Mouse (Mus musculus): ENCODE data around the gene Zcrb1. TPM values are rescaled to one million over a fixed set of nuclear protein-coding genes. Genes with fewer than 3 reads are reported as not detected.

Zcrb1 gene
- polyA plus RNA-seq, 1 experiment from 2014 or later, result 118 TPM

DNA sequence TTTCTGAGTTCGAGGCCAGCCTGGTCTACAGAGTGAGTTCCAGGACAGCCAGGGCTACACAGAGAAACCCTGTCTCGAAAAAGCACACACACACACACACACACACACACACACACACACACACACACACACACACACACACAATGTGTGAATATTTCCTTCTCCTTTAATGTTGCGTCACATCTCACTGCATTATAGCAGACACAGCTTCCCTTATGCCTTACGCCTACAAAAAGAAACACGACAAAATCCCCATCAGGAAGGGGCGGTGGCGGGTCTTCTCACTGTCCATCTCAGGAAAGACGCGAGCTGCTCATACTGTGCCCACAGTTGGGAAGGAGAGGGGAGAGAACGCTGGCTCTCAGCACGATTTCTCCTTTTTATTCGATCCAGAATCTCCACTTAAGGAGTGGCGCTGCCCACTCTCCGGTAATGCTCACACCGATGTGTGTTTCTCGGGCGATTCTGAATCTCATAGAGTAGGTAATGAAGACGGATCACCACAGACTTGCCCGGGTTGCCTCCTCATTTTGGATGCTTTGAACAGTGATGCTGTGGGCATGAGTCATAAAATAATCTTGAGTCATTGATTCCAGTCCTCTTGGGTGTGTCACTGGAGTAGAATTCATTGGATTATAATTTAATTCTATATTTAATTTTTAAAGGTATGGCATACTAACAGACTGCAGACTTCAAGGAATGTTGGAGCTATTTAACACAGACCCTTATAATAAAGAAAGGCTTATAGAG is 39.6 kb downstream of the Zcrb1 start:
- no peak for TF ChIP-seq CTCF (IDR thresholded peaks at IDR 0.05)
- no peak for TF ChIP-seq EP300 (IDR thresholded peaks at IDR 0.05)
- H3K9me3 ChIP-seq (ENCODE audit: low read length), result no peaks in the 10 kb centered on the region
- no peak overlapping the region for H3K9ac ChIP-seq (replicated peaks; ENCODE audit: low read depth)
- no peaks in the 10 kb centered on the region for H3K4me1 ChIP-seq (ENCODE audit: insufficient read depth, low read depth, low read length)
- H3K36me3 ChIP-seq (ENCODE audit: insufficient read depth, low read length), result no peaks in the 10 kb centered on the region
- H3K27me3 ChIP-seq (replicated peaks; ENCODE audit: insufficient read depth, low read length), result no peaks in the 10 kb centered on the region
- ATAC-seq, result no peak
- H3K27ac ChIP-seq (ENCODE audit: low read length), result no peak overlapping the region
- H3K4me3 ChIP-seq (ENCODE audit: low read depth, low read length), result no peak overlapping the region
- DNase-seq (ENCODE audit: low spot score), result no peak
- 85% methylated on average over 19 of the region's 19 CpGs for WGBS
- no peak overlapping the region for H3K4me2 ChIP-seq (replicated peaks; ENCODE audit: low read depth, low read length)

DNA sequence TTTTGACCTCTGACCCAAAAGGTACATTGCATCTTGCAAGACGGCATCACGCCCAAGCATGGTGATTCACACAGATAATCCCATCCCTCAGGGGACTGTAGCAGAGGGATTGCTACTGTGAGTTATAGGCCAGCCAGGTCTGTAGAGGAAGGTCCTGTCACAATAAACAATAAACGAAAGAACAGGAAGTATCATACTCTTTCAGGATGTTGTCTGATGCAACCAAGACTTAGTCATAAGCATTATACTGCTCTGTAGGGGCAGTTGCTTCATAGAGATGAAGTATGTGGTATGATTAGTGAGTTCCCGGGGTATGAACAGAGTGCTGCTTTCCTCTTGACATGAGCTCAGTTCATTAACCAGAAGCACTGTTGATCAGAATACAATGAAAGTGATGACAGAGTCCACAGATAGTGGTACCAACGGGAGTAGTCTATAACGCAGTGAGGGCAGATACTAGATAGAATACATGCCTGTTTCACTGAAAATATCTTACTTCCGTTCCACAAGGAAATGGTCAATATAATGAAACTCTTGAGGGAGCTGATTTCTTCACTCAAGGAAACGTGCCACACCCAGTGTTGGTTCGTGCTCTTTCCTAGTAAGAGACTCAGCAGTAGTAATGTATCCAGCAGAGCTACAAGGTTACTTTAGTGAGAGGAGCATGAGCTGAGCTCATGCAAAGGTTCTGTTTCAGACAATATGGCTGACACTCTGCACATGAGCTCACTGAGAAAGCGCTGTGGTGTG is 57.3 kb downstream of the Zcrb1 start:
- Histone ChIP-seq H3K9me3 (ENCODE audit: low read length) (no peaks in the 10 kb centered on the region), H3K4me2 (replicated peaks; ENCODE audit: low read depth, low read length) (no peak overlapping the region), H3K27ac (ENCODE audit: low read length) (no peak overlapping the region), H3K9ac (replicated peaks; ENCODE audit: low read depth) (no peak overlapping the region), H3K36me3 (ENCODE audit: insufficient read depth, low read length) (no peaks in the 10 kb centered on the region), H3K4me3 (ENCODE audit: low read depth, low read length) (no peak overlapping the region), H3K4me1 (ENCODE audit: insufficient read depth, low read depth, low read length) (no peaks in the 10 kb centered on the region), H3K27me3 (replicated peaks; ENCODE audit: insufficient read depth, low read length) (no peaks in the 10 kb centered on the region)
- WGBS, result 66% methylated on average over 10 of the region's 10 CpGs
- peak; percentile 56 for DNase-seq (ENCODE audit: low spot score)
- no peak for ATAC-seq
- TF ChIP-seq CTCF (IDR thresholded peaks at IDR 0.05) (no peak), EP300 (IDR thresholded peaks at IDR 0.05) (peak; percentile 36; the same call in 1 of the 2 replicates)

DNA sequence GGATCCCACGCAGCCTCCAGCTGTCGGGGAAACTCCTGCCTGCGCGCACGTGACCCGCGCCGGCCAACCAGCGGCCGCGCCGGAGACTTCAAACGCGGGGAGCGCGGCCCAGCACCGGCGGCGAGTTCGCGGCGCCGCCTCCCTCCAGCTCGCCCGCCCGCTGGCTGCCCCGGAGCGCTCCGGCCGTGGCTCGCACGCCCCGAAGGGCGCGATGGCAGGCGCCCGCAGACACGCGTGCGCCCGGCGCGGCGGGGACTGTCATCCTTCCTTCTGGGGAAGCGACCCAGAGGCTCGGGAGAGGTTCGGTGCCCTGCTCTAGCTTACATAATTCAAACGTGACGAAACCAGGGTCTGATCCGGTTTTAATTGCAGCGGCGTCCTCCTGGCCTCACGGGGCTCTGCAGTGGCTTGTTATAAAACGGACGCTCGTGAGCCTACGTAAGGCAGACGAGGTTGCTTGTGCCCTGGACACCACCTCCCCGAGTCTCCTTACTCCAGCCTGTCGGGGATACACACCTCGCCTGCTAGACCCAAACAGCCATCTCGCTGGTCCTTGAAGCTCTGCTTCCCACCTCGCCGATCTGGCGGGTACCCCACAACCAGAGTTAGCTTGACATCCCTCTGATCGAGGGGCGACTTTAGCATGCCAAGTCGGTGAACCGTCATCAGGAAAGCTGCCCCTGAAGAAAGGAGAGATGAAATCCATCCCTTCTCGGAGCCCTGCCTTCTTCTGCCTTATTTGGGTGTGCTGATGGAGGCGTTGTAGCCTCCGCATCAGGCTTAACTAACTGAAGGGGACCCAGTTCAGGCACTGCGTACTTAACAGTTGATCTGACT is 61.0 kb downstream of the Zcrb1 start, which contains the start of gene Yaf2:
Gene Yaf2 (minus strand): TSS at position 11 of the 837 bp plus-strand sequence.
- Histone ChIP-seq H3K4me3 (ENCODE audit: low read depth, low read length) (peak within 1 kb of the TSS; percentile 91), H3K9ac (replicated peaks; ENCODE audit: low read depth) (peak within 1 kb of the TSS; percentile 73), H3K4me1 (ENCODE audit: insufficient read depth, low read depth, low read length) (no peaks in the 10 kb centered on the region), H3K36me3 (ENCODE audit: insufficient read depth, low read length) (no peaks in the 10 kb centered on the region), H3K27ac (ENCODE audit: low read length) (peak within 1 kb of the TSS; percentile 95), H3K27me3 (replicated peaks; ENCODE audit: insufficient read depth, low read length) (no peaks in the 10 kb centered on the region), H3K9me3 (ENCODE audit: low read length) (no peaks in the 10 kb centered on the region), H3K4me2 (replicated peaks; ENCODE audit: low read depth, low read length) (peak within 1 kb of the TSS; percentile 90)
- DNase-seq (ENCODE audit: low spot score) (peak; percentile 94), ATAC-seq (peak; percentile 96)
- TF ChIP-seq CTCF (IDR thresholded peaks at IDR 0.05), result peak; percentile 11; the same call in 1 of the 2 replicates
- TF ChIP-seq EP300 (IDR thresholded peaks at IDR 0.05), result no peak
- WGBS, result under 1% methylated on average over 72 of the region's 73 CpGs

DNA sequence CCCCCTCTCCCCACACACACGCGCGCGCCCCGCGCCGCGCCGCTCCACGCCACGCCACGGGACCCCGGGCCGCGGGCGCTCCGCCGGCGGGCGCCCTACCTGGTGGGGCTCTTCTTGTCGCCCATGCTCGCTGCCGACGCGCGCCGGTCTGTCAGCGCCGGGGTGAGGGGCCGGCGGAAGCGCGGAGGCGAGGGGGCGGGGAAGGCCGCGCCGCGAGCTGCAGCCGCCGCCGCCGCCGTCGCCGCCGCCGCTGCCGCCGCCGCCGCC is 61.5 kb downstream of the Zcrb1 start:
- H3K27ac ChIP-seq (ENCODE audit: low read length), result peak overlapping the region; percentile 95
- H3K4me2 ChIP-seq (replicated peaks; ENCODE audit: low read depth, low read length), result peak overlapping the region; percentile 90
- H3K36me3 ChIP-seq (ENCODE audit: insufficient read depth, low read length), result no peaks in the 10 kb centered on the region
- ATAC-seq (no peak), DNase-seq (ENCODE audit: low spot score) (no peak)
- TF ChIP-seq EP300 (IDR thresholded peaks at IDR 0.05) (no peak), CTCF (IDR thresholded peaks at IDR 0.05) (no peak)
- H3K4me1 ChIP-seq (ENCODE audit: insufficient read depth, low read depth, low read length), result no peaks in the 10 kb centered on the region
- no peaks in the 10 kb centered on the region for H3K9me3 ChIP-seq (ENCODE audit: low read length)
- H3K27me3 ChIP-seq (replicated peaks; ENCODE audit: insufficient read depth, low read length), result no peaks in the 10 kb centered on the region
- peak overlapping the region; percentile 91 for H3K4me3 ChIP-seq (ENCODE audit: low read depth, low read length)
- no CpG with 5 or more reads among the region's 52 CpGs for WGBS
- H3K9ac ChIP-seq (replicated peaks; ENCODE audit: low read depth), result peak overlapping the region; percentile 73

Other genes starting within 250 kb of the Zcrb1 start
- 6.9 and 7.3 TPM in 2 replicates for gene Gxylt1, start 123.2 kb downstream of the Zcrb1 start, polyA plus RNA-seq (2015; fragmentation: Nextera tagmentation; extraction: Ambion mirVana)
- gene Yaf2, start 61.4 kb downstream of the Zcrb1 start, polyA plus RNA-seq (2015; fragmentation: Nextera tagmentation; extraction: Ambion mirVana), result 58.2 and 60.4 TPM in 2 replicates
- 22.3 and 25.9 TPM in 2 replicates for gene Pphln1, start within 50 bp of the Zcrb1 start, polyA plus RNA-seq (2015; fragmentation: Nextera tagmentation; extraction: Ambion mirVana)
- 26.1 and 26.8 TPM in 2 replicates for gene Prickle1, start 197.6 kb upstream of the Zcrb1 start, polyA plus RNA-seq (2015; fragmentation: Nextera tagmentation; extraction: Ambion mirVana)